Mouse (Mus musculus) liver, adult 2 months (tissue): Measurements from ENCODE around the gene Moap1.

Experiments
- CTCF ChIP-seq: fragments of 200-500 bp; IDR thresholded peaks from 2 replicates; pipeline ENCODE4 v1.5.1; 2011; ENCODE audit warnings: low read depth, low read length, control low read depth
- POLR2A ChIP-seq: fragments of 200-500 bp; IDR thresholded peaks from 2 replicates; pipeline ENCODE4 v1.6.1; 2011; ENCODE audit warnings: low read length, control low read depth; ENCODE audit not compliant: insufficient read depth; ENCODE audit errors: extremely low read depth

GRCm38 (mm10) chr12:102699156-102699555, 44.3 kb downstream of the Moap1 start:
- TF ChIP-seq CTCF: no peak
- TF ChIP-seq POLR2A: no peak
